Mouse (Mus musculus) embryo, embryonic 11.5 days (tissue): ENCODE data around the gene Gm13275.
"Not testable (repeated sequence)": the region's sequence is repeated elsewhere in the genome, so short reads cannot be mapped to it uniquely, and the experiment has no call there.

Experiments used
- DNase-seq: peaks from one replicate; pipeline ENCODE4 v3.0.0-alpha.2; 2012; ENCODE audit warnings: low read depth, low spot score

The Gm13275 gene

GRCm38 (mm10) chr4:88797097-88797496, 2.8 kb downstream of the Gm13275 start, which contains the start of gene Gm13279:
Gene Gm13279, plus strand, starts transcription at chr4:88797397.
- not testable (repeated sequence) for DNase-seq

DNA sequence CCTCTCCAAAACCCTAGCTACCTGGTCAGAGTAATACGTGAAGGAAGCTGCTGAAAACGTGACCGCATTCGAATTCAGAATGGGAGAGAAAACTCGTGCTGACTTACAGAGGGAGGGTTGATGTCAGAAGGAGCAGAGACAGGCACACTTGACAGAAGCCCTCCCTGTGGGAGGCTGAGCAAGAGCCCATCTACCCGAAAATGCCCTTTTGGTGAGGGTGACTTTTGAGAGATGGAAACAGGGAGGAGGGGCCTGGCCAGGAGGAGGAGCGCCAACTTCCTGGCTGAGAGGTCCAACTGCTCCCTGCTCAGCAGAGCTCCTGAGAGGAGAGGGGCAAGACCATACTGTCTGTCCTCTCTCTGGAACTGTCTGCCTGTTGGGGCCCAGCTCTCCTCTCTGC, 5.1 kb downstream of the Gm13275 start, which contains the start of gene Gm13285:
Gene Gm13285, plus strand, starts transcription at position 301 of the 400 bp plus-strand sequence.
- not testable (repeated sequence) for DNase-seq

- DNase-seq: not testable (repeated sequence)
These were observed 8.7 kb downstream of the Gm13275 start, which contains the start of gene Gm13287 for GRCm38 (mm10) chr4:88802954-88803353. Gene Gm13287, plus strand, starts transcription at chr4:88803254.

DNA sequence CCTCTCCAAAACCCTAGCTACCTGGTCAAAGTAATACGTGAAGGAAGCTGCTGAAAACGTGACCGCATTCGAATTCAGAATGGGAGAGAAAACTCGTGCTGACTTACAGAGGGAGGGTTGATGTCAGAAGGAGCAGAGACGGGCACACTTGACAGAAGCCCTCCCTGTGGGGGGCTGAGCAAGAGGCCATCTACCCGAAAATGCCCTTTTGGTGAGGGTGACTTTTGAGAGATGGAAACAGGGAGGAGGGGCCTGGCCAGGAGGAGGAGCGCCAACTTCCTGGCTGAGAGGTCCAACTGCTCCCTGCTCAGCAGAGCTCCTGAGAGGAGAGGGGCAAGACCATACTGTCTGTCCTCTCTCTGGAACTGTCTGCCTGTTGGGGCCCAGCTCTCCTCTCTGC, 10.9 kb downstream of the Gm13275 start, which contains the start of gene Gm13288:
Gene Gm13288, plus strand, starts transcription at position 301 of the 400 bp plus-strand sequence.
- not testable (repeated sequence) for DNase-seq

- DNase-seq: not testable (repeated sequence)
These were observed 11.5 kb downstream of the Gm13275 start for GRCm38 (mm10) chr4:88805761-88806160.

GRCm38 (mm10) chr4:88815928-88816327, 21.6 kb downstream of the Gm13275 start, which contains the start of gene Ifna7:
Gene Ifna7, plus strand, starts transcription at chr4:88816228.
- no peak for DNase-seq

- DNase-seq: no peak
These were observed 25.4 kb downstream of the Gm13275 start, which contains the start of gene Ifna11 for GRCm38 (mm10) chr4:88819659-88820058. Gene Ifna11, plus strand, starts transcription at chr4:88819959.

GRCm38 (mm10) chr4:88822995-88823394, 28.7 kb downstream of the Gm13275 start:
- DNase-seq: no peak

DNA sequence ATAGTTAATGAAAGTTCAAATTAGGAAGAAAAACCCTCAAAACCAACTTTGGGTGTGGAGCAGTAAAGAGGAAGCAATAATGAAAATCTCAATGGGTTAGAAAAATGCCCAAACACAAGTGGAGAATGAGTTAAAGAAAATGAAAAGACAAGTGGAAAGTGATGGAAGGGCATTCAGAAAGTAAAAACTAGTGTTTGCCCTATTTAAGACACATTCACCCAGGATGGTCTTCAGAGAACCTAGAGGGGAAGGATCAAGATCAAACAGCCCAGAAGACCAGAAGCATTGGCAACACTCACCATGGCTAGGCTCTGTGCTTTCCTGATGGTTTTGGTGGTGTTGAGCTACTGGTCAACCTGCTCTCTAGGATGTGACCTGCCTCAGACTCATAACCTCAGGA, 32.8 kb downstream of the Gm13275 start, which contains the start of gene Ifna6:
Gene Ifna6, plus strand, starts transcription at position 301 of the 400 bp plus-strand sequence.
- not testable (repeated sequence) for DNase-seq

DNA sequence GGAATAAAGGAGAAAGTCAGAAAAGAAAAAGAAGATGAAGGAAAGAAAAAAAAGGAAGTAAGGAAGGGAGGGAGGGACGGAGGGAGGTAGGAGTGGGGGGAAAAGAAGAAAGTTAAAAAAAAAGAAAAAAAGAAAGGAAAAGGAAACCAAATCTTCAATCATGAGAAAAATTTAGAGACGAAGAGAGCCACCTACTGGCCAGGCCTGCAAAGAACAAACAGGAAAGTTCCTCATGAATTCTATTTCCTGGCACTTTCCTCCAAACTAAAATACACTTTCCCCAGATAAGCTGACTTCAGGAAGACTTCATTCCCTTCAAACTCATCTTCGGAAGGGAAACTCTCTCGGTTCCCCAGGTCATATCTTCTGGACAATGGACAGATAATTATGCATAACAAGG, 36.2 kb downstream of the Gm13275 start:
- no peak for DNase-seq

DNA sequence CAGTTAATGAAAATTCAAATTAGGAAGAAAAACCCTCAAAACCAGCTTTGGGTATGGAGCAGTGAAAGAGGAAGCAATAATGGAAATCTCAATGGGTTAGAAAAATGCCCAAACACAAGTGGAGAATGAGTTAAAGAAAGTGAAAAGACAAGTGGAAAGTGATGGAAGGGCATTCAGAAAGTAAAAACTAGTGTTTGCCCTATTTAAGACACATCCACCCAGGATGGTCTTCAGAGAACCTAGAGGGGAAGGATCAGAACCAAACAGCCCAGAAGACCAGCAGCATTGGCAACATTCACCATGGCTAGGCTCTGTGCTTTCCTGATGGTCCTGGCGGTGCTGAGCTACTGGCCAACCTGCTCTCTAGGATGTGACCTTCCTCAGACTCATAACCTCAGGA, 40.9 kb downstream of the Gm13275 start, which contains the start of gene Ifna5:
Gene Ifna5, plus strand, starts transcription at position 301 of the 400 bp plus-strand sequence.
- DNase-seq: not testable (repeated sequence)

DNA sequence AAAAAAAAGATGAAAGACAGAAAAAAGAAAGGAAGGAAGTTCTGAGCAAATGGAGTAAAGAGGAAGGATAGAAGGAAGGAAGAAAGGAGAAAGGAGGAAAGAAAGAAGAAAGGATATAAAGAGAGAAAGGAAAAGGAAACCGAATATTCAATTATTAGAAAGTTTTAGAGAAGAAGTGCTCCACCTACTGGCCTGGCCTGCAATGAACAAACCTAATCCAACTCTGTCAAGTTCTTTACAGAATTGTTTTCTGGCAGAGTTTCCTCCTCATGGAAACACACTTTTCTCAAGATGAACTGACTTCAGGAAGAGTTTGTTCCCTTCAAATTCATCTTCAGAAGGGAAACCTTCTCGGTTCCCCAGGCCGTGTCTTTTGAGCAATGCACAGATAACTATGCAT, 44.5 kb downstream of the Gm13275 start:
- no peak for DNase-seq

DNA sequence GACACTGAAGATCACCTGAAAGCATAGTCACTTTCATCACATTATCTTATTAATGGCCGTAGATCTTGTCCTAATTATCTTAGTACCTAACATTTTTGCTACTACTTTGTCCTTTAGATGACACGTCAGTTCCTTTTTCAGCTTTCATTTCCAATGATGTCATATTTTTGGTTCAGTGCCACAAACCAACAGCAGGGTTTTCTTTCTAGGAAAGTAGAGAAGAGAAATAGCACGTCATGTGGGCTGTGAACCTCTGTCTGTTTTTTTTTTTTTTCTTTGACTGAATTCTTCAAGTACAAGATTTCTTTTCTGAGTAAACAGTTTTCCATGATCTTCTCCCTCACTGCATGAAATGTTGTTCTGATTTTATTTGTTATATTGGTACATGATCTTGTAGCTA, 45.8 kb downstream of the Gm13275 start:
- no peak for DNase-seq

DNA sequence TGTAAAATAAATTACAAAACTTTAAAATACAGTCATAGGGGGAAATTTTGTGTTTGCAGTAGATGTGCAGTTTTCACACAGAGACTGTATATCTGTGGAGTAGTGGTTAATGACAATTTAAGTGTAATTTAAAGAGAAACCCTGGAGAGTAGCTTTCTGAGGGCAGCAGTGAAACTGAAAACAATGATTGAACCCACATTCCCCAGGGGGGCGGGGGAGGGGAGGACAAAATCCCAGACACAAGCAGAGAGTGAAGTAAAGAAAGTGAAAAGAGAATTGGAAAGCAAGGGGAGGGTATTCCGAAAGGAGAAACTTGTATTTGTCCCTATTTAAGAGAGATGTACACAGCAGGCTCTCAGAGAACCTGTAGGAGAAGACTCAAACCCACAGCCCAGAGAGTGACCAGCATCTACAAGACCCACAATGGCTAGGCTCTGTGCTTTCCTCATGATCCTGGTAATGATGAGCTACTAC, 47.2 kb downstream of the Gm13275 start, which contains the start of gene Ifna4:
Gene Ifna4, plus strand, starts transcription at position 424 of the 474 bp plus-strand sequence.
- DNase-seq: no peak
